8 mouse cellular contexts compared by ENCODE assay signal in the genomic region with DNA sequence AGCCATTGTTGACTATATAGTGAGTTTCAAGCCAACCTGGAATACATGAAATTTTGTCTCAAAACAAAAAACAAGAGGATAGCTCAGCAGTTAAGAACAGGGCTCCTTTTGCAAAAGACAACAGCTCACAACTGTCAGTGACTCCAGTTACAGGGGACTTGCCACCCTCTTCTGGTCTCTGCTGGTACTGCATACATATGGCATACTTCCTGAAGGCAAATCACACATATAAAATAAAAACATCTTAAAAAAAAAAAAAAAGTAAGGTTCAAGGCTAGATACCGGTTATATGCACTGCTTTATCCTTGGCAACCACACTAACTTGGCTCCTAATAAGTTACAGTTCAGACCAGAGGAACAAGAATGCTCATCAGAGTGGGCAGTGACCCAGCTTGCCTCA. TPM values are rescaled to one million over a fixed set of nuclear protein-coding genes. Genes with fewer than 3 reads are reported as not detected.
DNase-seq lines count a peak whose midpoint lies in the region; ATAC-seq and TF ChIP-seq lines count a peak whose summit lies in the region.

No protein-coding gene starts in this region.

- peak overlapping the region; percentile 52 for H3K4me3 ChIP-seq in left cerebral cortex, adult 2 months

- DNase-seq in cerebellum, adult 11 months, result peak; percentile 68
- peak; percentile 59 to 82 for DNase-seq in cerebellum, postnatal 4 days (ENCODE audit: low spot score in 2 of 2)
- DNase-seq in gastrocnemius, adult 18-20 months (ENCODE audit: low spot score), result peak; percentile 67
- DNase-seq in hindlimb bud, embryonic 11.5 days (ENCODE audit: extremely low spot score, low read depth, low spot score), result peak; percentile 81
- DNase-seq in left cerebral cortex, adult 2 months (ENCODE audit: extremely low spot score in 1 of 2, low spot score in 2 of 2), result peak; percentile 76 to 79
- peak; percentile 89 to 91 for DNase-seq in right cerebral cortex, postnatal 10 days (ENCODE audit: low spot score in 2 of 2)

- H3K27ac ChIP-seq in left cerebral cortex, adult 2 months, result peak overlapping the region; percentile 96

- ATAC-seq in cerebellum, adult (ENCODE audit: insufficient number of reproducible peaks, low FRiP score, low TSS enrichment), result no peak
- peak; percentile 49 for ATAC-seq in megakaryocyte, adult 5-6 weeks (ENCODE audit: poor library complexity, severe bottlenecking)

- peak; percentile 76 for TF ChIP-seq CTCF in left cerebral cortex, adult 2 months (IDR thresholded peaks at IDR 0.05)

- intact Hi-C loops in left cerebral cortex, adult 2 months (cut with DNase I), result loop anchor here (1.0 to 10.0 kb wide), 4 partner anchors 42 to 1016 kb away; partner anchors contain the start of gene Zfp444

RNA-seq across cellular contexts. Expression of gene Zfp667, which starts 3.6 kb away (rescaled TPM):
- total RNA-seq in gastrocnemius, adult 18-20 months (2021), result 1 to 10 TPM; 3.3 to 4.2 TPM
- total RNA-seq in left cerebral cortex, adult 2 months (2021), result 10 to 100 TPM; 12.8 to 14.1 TPM
- 0.69 and 1.3 TPM in 2 replicates for total RNA-seq in megakaryocyte, adult 5-6 weeks (2015)
- 0.99 and 3.0 TPM in 2 replicates for total RNA-seq in megakaryocyte, adult 5-6 weeks (2017)

RNA-seq across cellular contexts. Expression of gene Epp13, which starts 30.2 kb away (rescaled TPM):
- total RNA-seq in gastrocnemius, adult 18-20 months (2021), result not detected
- total RNA-seq in left cerebral cortex, adult 2 months (2021), result not detected
- total RNA-seq in megakaryocyte, adult 5-6 weeks (2015), result not detected in 2 replicates
- not detected in 2 replicates for total RNA-seq in megakaryocyte, adult 5-6 weeks (2017)

RNA-seq across cellular contexts. Expression of gene Zfp583, which starts 48.3 kb away (rescaled TPM):
- total RNA-seq in gastrocnemius, adult 18-20 months (2021), result under 1 TPM; 0.43 to 0.50 TPM
- total RNA-seq in left cerebral cortex, adult 2 months (2021), result 10 to 100 TPM; 11.6 to 13.8 TPM
- total RNA-seq in megakaryocyte, adult 5-6 weeks (2015), result 0.96 and 1.3 TPM in 2 replicates
- 0.88 and 1.8 TPM in 2 replicates for total RNA-seq in megakaryocyte, adult 5-6 weeks (2017)

Comparison
In these comparisons a context has a peak if more than half of its experiments do, and no peak if none do; other contexts are left out.
1. RNA of gene Zfp583, which starts 48.3 kb away (total RNA-seq): 11.6 to 13.8 TPM in left cerebral cortex, adult 2 months; 0.88 to 1.8 TPM in megakaryocyte, adult 5-6 weeks and 0.43 to 0.50 TPM in gastrocnemius, adult 18-20 months; every median in the first group is over 4 times any median in the second.
2. Peak in every context shown above with its lines, with median percentiles within 50 percentile points of each other: DNase-seq.